Mouse (Mus musculus) Patski (cell line): ENCODE data around the gene Fbrsl1. TPM values are rescaled to one million over a fixed set of nuclear protein-coding genes. Genes with fewer than 3 reads are reported as not detected.
A peak's percentile ranks its signal among the peaks of the same experiment; 100 is the strongest.

Experiments
- ATAC-seq: fragments of 100-300 bp; one replicate; pipeline ENCODE4 v1.8.0; 2021
- CTCF ChIA-PET: fragments of 350-600 bp; sonication (Branson Sonifier 250); formaldehyde crosslinking; loops from one replicate; lab custom pipeline; 2022; ENCODE audit warnings: inconsistent platforms; lab: Charles Lee
- POLR2A ChIA-PET: fragments of 350-600 bp; sonication (Branson Sonifier 250); formaldehyde crosslinking; loops from one replicate; lab custom pipeline; 2022; ENCODE audit warnings: antibody characterized with exemption, inconsistent platforms; lab: Charles Lee
- DNase-seq: peaks from one replicate; pipeline ENCODE4 v3.0.0-alpha.2; 2011; ENCODE audit warnings: low read depth, low spot score
- H3K27me3 ChIP-seq: fragments of 371-371 bp; one replicate; pipeline ENCODE4 v1.5.1; 2021
- CTCF ChIP-seq: fragments of 100-300 bp; IDR thresholded peaks from one replicate; pipeline ENCODE4 v1.5.1; 2021
- in situ Hi-C: fragments of 300-500 bp; cut with MboI; formaldehyde crosslinking; loops from 3 replicates; pipeline ENCODE4 v1.11.1; 2018; ENCODE audit warnings: low pct_unique_long_range_greater_than_20kb, mixed read lengths
- polyA plus RNA-seq: library from polyadenylated mRNA; unstranded; gene quantifications from one replicate; pipeline ENCODE4 v1.2.3, GENCODE M21; 2021

The Fbrsl1 gene
- polyA plus RNA-seq, 1 experiment from 2014 or later: 33.6 TPM

GRCm38 (mm10) chr5:110484711-110485110 is 36.4 kb upstream of the Fbrsl1 start:
- ChIA-PET CTCF (interaction anchor here (1.1 to 1.8 kb wide), 3 partner anchors 9 to 108 kb away, joined by 3 to 8 read pairs (median 4); no protein-coding TSS in a partner anchor), POLR2A (no interaction called here)
- TF ChIP-seq CTCF: no peak
- ATAC-seq (no peak), DNase-seq (no peak)
- no peaks in the 10 kb centered on the region for H3K27me3 ChIP-seq
- in situ Hi-C loops: loop anchor here (25.0 kb wide), 1 partner anchor 278 kb away; the partner anchor contains the start of gene Ep400

DNA sequence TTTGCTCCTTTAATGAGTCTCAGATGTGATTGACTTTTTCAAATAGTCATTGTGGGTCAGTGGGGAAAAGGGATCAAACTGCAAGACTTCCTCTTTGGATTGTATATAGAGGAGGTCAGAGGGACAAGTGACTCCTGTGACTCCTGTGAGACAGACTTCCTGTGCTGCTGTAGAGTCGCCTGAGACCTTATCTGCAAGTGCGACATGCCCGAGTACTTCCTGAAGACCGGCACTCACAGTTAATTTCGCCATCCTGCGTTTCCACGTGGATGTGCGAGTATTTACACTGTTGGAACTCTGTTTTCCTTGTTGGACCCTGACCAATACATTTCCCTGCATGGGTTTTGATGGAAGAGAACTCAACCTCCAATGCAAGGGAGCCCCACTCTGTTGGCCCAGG is 30.9 kb upstream of the Fbrsl1 start:
- no peak for TF ChIP-seq CTCF
- DNase-seq: no peak
- CTCF ChIA-PET: no interaction called here
- in situ Hi-C loops: loop anchor here (25.0 kb wide), 1 partner anchor 283 kb away; the partner anchor contains the start of gene Ep400
- ATAC-seq: no peak
- POLR2A ChIA-PET: no interaction called here
- H3K27me3 ChIP-seq: no peaks in the 10 kb centered on the region

DNA sequence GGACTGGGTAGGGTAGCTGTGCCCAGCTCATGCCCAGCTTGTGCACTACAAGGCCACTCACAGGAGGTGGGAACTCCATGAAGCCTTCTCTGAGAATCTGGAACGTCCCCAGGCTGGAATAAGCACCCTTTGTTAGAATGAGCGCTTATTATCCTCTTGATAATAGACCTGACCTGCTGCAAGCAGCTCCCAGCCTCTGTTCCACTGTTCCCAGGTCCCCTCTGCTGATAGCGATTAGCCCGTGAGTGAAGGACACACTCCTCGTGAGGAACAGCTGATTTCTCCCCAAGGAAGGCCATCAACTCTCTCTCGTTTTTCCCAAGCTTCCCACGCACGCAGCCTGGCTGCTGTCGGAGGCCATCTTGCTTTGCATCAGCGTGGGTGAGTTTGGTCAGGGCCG is 25.9 kb upstream of the Fbrsl1 start:
- TF ChIP-seq CTCF: no peak
- POLR2A ChIA-PET: no interaction called here
- CTCF ChIA-PET: interaction anchor here (1.2 to 2.5 kb wide), 2 partner anchors 10 to 11 kb away, joined by 3 to 6 read pairs; no protein-coding TSS in a partner anchor
- DNase-seq (no peak), ATAC-seq (no peak)
- no peaks in the 10 kb centered on the region for H3K27me3 ChIP-seq
- in situ Hi-C loops: no loop called here

DNA sequence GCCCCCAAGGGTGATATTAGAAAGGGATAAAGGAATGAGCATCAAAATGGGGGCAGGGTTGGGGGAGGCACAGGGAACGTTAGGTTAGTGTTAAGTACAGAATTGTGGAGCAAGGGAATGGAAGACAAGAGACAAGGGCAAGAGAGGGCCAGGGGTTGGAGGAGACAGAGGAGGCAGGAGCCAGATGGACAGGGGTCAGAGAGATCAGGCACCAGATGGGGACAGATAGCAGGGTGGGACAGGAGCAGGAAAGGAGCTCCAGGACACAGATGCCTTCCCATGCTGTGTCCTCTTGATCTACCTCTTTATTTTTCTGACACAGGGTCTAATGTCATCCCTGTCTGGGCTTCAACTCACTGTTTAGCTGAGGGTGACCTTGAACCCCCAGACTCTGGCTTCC is 24.5 kb upstream of the Fbrsl1 start:
- POLR2A ChIA-PET: interaction anchor here (0.6 kb wide), 2 partner anchors 34 to 53 kb away, joined by 3 to 5 read pairs; no protein-coding TSS in a partner anchor
- in situ Hi-C loops: no loop called here
- H3K27me3 ChIP-seq: no peaks in the 10 kb centered on the region
- DNase-seq (no peak), ATAC-seq (no peak)
- CTCF ChIA-PET: interaction anchor here (2.1 to 2.5 kb wide), 2 partner anchors 9 to 14 kb away, joined by 6 to 9 read pairs; no protein-coding TSS in a partner anchor
- TF ChIP-seq CTCF: no peak

DNA sequence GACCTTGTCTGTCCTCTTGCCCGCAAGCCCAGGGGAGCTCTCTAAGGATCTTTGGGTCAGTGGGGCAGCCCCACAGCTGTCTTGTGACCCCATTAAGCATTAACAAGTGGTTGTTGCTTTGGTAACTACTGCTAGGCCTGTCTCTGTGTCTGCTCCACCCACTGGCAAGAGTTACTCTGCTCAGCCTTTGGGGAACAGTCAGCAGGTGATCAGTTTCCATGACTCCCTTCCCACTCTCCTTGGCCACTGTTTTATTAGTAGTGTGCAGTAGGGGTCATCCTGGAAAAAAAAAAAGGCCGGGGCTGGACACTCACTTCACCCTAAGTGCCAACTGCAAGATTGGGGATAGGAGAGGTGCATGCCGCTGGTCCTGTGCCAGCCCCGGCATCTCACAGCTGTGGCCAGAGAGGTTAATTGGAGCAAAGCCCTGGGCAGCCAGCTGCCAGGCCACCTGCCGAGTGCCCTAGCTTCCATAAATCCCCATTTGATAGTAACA is 23.7 kb upstream of the Fbrsl1 start:
- in situ Hi-C loops: no loop called here

DNA sequence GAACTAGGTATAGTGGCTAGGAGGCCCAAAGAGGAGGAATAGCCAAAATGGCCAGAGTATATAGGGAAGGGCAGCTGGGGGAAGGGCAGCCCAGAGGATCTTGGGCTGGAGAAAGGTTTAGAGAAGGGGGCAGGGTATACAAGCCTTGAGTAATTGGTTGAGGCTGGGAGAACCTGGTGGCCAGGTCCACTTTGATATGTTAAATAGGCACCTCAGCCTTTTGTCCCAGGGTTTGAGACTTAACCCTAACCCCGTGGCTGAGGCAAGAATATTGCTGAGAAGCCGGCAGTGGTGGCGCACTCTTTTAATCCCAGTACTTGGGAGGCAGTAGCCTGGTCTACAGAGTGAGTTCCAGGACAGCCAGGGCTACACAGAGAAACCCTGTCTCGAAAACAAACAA is 23.0 kb upstream of the Fbrsl1 start:
- in situ Hi-C loops: no loop called here
- ChIA-PET CTCF (interaction anchor here (0.9 to 2.1 kb wide), 5 partner anchors 13 to 36 kb away, joined by 3 to 9 read pairs (median 3); no protein-coding TSS in a partner anchor), POLR2A (no interaction called here)
- H3K27me3 ChIP-seq: no peaks in the 10 kb centered on the region
- no peak for TF ChIP-seq CTCF
- ATAC-seq (no peak), DNase-seq (no peak)

More for the DNA sequence above, 23.7 kb upstream of the Fbrsl1 start:
- no peaks in the 10 kb centered on the region for H3K27me3 ChIP-seq
- ATAC-seq (peak; percentile 69), DNase-seq (peak; percentile 65)
- TF ChIP-seq CTCF: no peak
- CTCF ChIA-PET: interaction anchor here (0.9 to 2.5 kb wide), 6 partner anchors 9 to 37 kb away, joined by 3 to 9 read pairs (median 4); no protein-coding TSS in a partner anchor
- POLR2A ChIA-PET: no interaction called here

DNA sequence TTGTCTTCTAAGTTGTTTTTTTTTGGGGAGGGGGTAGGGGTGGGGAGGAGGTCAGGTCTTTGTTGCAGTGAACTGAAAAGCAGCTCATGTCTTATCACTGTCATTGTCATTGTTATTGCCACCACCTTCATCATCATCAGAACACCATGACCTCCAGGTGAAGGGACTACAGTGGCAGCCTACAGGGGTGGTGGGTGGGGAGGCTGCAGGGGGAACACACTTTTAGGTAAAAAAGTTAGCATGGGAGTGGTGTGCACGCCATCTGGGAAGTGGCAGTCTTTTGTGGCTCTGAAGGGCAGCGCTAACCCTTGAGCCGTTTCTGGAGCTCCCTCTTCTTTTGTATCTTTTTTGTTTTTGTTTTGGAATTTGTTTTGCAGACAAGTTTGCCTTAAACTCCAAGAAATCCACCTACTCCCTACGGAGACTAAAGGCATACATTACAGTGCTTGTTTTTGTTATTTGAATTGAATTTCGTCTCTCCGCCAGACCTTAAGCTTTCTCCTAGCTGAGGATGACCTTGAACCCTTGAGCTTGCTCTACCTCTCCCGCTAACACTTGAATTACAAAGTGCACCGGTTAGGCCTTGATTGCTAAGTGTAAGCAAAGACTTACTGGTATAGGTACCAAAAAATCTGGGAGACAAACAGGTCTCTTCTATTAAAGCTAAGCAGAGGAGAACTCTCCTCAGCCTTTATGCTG is 21.1 kb upstream of the Fbrsl1 start:
- DNase-seq (no peak), ATAC-seq (no peak)
- TF ChIP-seq CTCF: no peak
- ChIA-PET CTCF (no interaction called here), POLR2A (no interaction called here)
- in situ Hi-C loops: no loop called here
- H3K27me3 ChIP-seq: no peaks in the 10 kb centered on the region

DNA sequence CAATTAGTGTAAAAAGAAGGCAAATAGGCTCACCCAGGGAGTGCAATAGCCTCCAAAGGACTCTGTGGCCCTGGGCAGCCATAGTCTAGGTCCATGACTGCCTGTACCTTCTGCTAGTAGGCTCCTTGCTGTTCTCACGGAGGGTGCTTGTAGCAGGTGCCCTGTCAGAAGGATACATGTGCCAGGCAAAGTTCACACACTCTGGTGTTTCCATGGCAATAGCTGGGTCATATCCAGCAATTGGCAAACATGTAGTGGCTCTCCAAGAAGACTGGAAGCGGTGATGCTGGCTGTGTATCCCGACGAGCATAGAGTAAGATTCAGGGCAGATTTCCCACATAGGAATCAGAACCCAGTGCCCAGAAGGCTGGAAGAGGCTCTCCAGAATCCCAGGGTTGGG is 20.0 kb upstream of the Fbrsl1 start:
- H3K27me3 ChIP-seq: no peaks in the 10 kb centered on the region
- in situ Hi-C loops: no loop called here
- TF ChIP-seq CTCF: no peak
- CTCF ChIA-PET: no interaction called here
- no peak for DNase-seq
- no peak for ATAC-seq
- POLR2A ChIA-PET: no interaction called here

GRCm38 (mm10) chr5:110467725-110468124 is 19.4 kb upstream of the Fbrsl1 start:
- ChIA-PET CTCF (no interaction called here), POLR2A (no interaction called here)
- no peaks in the 10 kb centered on the region for H3K27me3 ChIP-seq
- ATAC-seq (no peak), DNase-seq (no peak)
- in situ Hi-C loops: no loop called here
- TF ChIP-seq CTCF: no peak

DNA sequence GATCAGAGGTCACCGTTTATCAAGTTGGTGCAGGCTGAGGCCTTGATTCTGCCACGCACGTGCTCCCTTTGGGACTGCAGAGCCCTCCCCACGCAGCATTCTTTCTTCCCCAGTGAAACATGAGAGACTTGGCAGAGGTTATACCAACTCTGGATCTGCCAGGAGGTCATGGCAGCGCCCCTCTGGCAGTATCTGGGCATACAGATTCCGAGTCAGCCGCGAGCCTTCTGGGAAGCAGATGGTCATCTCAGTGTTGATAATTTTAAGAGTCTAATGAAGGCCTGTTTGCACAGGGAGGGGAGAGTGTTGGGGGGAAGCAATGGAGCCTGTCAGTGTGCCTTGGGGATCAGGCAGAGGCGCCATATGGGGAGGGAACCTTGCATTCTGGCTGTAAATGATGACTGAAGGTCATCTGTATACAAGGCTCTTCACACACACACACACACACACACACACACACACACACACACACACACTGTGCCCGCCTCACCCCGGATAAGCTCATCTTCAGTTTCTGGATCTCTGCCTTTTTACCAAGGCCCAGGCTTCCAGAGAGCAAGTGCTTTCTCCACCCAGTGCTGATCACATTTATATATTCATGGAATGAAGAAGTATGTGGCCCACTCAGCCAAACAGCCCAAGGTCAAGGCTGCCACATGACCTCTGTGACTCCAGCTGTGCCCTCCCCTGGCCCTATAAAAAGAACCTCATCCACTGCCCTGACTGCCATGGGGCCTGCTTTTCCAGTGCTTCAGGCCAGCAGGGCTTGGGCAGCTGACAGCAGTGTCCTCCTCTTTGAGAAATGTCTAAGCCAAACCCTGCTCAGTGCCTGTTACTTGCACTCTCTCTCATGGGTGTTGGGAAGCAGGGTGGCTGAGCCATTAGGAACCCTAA is 18.5 kb upstream of the Fbrsl1 start:
- ATAC-seq (no peak), DNase-seq (no peak)
- POLR2A ChIA-PET: no interaction called here
- H3K27me3 ChIP-seq: no peaks in the 10 kb centered on the region
- in situ Hi-C loops: no loop called here
- CTCF ChIA-PET: no interaction called here
- no peak for TF ChIP-seq CTCF
